Mouse (Mus musculus): Measurements from ENCODE around the gene Gm43638.
"Not testable (repeated sequence)": the region's sequence is repeated elsewhere in the genome, so short reads cannot be mapped to it uniquely, and the experiment has no call there.

Gm43638 gene

DNA sequence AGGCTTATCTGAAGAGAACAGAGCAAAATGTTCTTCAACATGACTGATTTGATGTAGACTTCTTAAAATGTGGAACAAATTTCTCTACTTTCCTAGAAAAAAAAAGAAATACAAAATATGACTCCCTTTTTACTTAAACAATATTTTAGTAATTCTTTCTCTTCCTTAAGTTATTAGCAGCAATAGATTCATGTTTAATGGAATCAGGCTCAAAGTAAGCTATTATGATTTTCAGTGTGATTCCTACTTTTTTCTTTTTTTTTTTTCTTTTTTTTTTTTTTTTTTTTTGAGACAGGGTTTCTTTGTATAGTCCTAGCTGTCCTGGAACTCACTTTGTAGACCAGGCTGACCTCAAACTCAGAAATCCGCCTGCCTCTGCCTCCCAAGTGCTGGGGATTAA is at the start of gene Gm43638:
Gene Gm43638 (minus strand): TSS at position 101 of the 400 bp plus-strand sequence.
- in situ Hi-C loops (cut with MboI, MseI), result not testable (repeated sequence)

DNA sequence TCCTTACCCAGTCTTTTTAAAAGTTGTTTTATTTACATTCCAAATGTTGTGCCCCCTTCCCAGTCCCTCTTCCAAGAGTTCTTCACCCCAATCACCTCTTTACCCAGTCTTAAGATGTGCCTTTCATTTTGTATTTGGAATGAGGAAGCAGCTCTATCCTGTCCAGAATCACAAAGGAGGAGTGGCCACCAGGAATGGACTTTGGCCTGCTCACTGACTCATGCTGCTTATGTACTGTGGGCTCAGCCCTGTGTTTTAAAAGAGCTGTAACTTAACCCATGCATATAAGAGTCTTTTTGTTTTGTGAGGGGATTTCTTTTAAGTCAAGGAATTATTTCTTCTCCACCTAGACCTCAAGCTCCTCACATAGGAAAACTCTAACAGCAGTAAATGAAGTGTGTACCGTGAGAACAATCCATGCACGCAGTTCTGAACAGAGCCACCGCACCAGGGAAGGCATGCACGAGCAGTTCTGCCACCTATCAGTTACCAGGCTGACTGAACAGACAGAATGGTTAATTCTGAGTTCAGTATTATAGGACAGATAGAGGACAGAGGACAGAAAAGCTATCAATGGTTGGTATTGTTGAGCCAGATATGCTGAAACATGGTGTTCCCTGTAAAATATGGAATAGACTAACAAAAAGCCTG is 49.5 kb upstream of the Gm43638 start:
- in situ Hi-C loops (cut with MboI, MseI), result no loop called here

DNA sequence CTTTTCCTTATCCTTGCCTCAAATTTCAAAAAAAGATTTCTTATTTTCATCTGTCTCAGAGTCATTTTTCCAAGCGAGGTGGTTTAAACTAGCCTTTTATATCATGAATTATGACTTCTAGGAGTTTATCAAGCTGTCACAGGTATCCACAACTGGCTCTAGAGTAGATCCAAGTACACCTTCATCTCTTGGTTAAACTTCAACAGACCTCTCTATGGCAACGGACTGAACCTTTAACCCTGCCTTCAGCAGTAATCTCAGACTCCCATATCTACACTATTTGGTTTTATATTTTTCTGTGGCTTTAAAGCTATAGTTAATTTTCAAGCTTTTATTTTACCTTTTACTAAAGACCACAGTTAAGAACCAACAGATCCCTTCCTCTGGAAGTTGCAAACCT is 45.7 kb upstream of the Gm43638 start:
- in situ Hi-C loops (cut with MboI, MseI), result no loop called here

DNA sequence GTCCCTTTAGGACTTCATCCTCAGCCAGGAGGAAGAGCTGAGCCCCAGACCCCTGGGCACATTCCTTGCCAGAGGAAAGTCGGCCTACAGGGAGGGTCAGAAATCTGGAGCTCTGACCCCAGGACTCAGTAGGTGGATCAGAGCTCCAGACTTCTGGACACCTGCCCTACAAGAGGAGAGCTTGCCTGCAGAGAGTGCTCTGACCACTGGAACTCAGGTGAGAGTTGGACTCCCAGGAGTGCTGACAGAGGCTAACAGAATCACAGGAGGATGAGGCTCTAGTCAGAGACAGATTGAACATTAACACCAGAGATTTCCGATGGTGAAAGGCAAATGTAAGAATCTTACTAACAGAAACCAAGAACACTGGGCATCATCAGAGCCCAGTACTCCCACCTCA is 37.0 kb upstream of the Gm43638 start:
- in situ Hi-C loops (cut with MboI, MseI), result not testable (repeated sequence)

DNA sequence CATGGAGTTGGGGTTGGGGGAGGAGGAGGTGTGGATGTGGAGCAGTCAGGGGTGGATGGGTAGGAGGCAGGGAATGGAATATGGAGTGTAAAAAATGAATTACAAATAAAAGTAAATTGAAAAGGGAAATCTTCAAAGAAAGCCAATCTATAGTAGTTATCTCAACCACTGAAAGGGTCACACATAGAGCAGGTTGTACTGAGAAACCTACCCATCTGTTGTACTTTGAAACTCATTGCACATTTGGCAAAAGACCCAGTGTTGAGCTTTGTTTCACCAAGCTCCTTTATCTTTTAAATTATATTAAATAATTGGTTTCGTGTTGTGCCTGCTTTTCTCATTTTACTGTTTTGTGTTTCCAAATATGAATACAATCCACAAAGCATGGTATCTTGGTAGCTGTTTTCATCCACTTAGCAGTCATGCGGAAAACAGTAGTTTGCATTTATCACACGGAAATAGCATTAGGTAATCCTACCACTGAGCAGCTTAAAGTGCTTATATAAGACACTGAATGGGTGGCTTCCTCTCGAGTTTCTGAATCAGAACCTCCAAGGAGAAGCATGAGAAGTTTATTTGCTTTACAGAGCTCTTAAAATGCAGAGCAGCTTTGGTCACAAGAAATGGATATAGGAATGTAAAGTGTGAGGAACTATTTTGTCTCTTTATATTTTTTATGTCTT is 19.3 kb upstream of the Gm43638 start:
- in situ Hi-C loops (cut with MboI, MseI), result no loop called here

DNA sequence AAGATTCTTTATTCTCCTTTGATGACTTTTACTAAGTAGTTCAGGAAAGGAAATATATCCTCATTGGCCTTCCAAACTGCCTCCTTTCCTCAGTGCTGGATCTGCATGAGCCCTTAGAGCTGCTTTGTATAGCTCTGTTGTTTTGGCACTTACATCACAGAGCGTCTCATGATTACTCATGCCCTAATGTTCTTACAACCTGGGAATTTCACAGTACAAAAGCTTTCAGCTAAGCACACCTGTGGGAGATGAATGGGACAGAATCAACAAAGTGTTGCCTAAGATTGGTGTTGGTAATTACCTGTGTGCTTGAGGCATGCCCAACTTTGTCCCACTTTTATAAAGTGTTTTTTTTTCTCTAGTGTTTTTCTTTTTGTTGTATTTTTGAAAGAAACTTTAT is 16.1 kb upstream of the Gm43638 start:
- in situ Hi-C loops (cut with MboI, MseI), result no loop called here

DNA sequence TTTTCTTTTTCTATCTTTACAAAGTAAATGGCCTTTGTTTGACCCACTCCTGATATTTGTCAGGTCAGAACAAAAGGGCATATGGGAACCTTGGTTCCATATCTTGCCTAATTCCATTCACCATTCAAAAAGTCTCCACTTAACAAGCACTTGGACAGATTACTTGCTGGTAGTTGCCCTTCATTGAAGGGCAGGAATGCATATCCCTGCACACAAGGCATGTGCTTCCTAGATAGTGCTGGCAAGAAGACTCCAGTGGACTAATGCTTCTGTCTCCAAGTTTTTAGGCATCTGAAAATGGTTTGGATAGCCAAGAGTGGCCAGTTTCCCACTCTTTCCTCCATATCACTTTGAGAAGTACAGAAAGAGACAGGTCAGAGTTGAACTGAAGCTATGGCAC is 12.7 kb upstream of the Gm43638 start:
- in situ Hi-C loops (cut with MboI, MseI), result no loop called here

DNA sequence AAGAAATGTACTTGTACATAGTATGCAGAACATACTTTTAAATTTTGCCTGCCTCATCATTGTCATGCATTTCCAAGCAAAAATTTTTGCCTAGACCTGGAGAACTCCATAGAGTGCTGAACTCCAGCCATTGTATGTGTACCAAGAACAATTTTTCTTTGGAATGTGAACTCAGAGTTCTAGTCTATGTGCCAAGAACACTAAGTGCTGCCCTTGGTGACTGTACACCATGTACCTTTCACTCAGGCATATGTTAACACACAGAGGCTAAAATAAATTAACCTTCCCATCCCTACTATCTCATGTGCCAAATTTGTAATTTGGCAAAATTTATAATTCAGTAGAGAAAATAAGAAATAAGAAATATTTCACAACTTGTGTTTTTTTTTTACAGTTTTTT is 12.3 kb upstream of the Gm43638 start:
- in situ Hi-C loops (cut with MboI, MseI), result no loop called here

DNA sequence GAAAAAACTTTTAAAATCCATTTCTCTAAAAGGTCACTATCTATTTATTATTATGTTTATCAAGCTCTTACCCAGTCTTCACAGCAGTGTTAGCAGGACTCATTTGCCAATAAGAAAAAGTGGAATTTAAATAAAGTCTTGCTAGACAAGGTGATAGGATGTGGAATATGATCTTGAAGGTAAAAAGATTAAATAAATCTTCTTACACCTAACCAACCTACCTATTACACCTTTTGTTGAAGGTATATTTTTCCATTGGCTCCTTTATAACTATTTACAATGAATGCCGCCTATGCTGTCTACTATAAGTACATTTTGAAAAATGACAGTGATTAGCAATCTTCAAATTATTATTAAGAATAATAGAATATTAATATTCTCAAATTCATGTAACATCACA is 4.2 kb upstream of the Gm43638 start, which contains the start of gene Ugt2a1:
Gene Ugt2a1 (minus strand): TSS at position 101 of the 400 bp plus-strand sequence.
- in situ Hi-C loops (cut with MboI, MseI), result no loop called here

DNA sequence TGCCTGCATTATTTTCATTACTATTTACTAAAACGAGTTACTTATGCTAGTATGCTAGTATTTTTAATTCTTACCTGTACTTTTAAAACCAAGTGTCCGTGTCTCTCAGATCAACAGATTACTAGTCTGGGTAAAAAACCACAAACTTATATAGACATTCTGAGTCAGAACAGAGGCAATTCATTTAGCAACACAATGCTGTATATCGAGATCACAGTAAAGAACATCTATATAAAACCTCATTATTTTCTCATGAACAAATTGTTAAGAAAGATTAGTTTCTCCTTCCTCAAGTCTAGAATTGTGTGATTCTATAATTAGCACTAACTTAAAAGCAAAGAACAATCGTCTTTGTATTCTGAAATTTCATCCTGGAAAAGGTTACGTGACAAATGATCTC is 4.4 kb downstream of the Gm43638 start, which contains the start of gene Ugt2a2:
Gene Ugt2a2 (minus strand): TSS at position 101 of the 400 bp plus-strand sequence.
- in situ Hi-C loops (cut with MboI, MseI), result no loop called here

DNA sequence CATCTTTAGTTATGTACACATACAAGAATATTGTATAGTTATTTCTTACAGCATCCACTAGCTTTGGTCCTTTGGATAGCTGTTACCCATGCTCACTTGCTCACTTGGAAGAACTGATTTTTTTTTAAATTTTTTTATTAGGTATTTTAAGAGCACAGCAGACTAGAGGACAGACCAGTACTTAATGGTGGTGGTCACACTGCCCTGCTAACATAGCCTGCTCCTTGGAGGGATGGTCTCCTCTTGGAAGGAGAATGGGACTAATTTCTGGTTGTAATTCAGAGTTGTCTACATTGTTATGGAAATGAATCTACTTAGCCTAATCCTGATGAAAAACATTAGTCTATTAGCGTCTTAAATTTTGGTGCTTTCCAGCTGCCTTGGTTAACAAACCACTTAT is 27.8 kb downstream of the Gm43638 start:
- in situ Hi-C loops (cut with MboI, MseI), result no loop called here

DNA sequence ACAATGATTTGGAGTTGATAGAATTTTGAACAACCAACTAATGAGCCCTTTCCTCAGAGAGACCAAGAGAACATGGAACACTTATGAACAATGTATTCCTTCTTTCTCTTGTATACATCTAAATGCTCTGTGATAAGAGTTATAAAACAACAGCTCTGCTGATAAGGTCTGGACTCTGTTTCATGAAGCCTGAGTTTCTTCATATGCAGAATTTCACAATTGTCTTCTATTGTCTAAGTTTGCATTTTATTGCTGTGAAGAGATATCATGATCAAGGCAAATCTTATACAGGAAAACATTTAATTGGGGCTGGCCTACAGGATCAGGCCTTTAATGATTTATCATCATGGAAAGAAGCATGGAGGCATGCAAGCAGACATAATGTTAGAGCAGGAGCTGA is 28.9 kb downstream of the Gm43638 start:
- in situ Hi-C loops (cut with MboI, MseI), result no loop called here

DNA sequence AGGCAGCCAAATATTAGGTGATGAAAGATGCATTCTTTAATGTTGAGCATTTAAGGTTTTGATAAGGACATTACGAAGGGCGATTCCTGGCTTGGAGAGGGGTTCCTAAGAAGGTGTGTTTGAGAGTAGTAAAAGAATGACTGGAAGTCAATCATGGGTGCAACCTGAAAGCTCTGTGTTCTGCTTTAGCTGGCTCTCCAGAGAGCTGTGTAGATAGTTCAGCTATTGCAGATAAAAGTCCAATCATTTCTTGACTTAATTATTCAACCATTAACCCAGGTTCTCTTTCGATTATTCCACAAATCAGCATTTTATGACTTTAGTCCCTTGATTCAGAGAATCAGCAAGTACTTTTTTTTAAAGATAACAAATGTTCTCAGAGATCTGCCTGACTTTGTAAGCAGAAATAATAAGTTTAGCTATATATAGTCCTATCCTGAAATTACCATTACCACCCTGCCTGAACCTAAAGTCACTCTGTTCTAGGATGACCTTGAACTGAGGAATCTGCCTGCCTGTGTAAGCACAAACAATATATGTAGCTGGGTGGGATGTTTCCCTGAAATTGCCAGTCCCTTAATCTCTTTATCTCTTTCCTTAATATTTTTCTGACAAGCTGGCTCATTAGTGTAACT is 30.3 kb downstream of the Gm43638 start:
- in situ Hi-C loops (cut with MboI, MseI), result no loop called here

DNA sequence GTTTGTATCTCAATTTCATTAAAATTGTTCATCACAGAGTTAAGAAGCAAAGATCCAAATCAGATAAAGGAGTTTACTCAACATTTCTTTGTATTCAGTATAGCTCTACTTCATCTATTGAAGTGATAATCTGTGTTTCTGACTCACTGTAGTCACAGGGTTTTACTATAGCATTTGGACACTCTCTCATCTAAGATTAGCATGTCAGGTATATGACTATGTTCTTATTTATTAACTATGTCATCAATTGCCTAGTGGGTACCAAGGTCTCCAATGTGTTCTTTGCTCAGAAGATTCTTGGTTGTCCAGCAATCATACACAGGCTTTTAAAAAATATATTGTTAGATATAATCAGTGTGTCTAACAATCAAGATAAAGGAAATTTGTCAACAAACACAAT is 31.1 kb downstream of the Gm43638 start:
- in situ Hi-C loops (cut with MboI, MseI), result no loop called here

DNA sequence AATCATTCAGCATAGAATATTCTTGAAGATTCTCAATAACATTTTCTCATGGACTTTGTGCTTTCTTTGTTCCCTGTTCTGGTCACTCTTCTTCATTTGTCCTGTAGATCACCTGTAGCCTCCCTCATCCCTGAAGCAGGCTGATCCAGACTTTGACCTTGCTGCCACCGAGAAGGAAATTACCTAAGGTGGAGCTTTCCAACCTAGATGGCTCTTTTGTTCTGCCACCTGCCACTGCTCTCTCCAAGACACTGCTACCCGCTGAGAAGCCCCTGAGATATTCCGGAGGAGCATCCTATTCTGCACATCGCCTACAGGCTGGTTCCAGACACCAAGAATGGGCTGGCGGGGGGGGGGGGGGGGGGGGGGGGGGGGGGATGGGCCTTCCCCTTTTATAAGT is 34.1 kb downstream of the Gm43638 start:
- in situ Hi-C loops (cut with MboI, MseI), result not testable (repeated sequence)

DNA sequence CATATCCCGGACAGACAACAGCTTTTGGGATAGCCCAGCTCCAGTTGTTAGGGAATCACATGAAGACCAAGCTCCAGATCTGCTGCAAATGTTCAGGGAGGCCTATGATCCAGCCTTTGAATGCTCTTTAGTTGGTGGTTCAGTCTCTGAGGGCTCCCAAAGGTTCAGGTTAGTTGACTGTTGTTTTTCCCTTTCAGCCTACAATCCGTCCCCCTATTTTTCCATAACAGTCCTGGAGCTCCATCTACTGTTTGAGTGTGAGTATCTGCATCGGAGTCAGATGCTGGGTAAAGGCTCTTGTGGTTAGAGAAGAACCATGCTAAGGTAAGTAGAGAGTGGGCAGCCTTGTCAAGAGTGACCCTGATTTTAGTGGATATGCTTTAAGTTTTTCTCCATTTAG is 50.3 kb downstream of the Gm43638 start:
- in situ Hi-C loops (cut with MboI, MseI), result no loop called here

DNA sequence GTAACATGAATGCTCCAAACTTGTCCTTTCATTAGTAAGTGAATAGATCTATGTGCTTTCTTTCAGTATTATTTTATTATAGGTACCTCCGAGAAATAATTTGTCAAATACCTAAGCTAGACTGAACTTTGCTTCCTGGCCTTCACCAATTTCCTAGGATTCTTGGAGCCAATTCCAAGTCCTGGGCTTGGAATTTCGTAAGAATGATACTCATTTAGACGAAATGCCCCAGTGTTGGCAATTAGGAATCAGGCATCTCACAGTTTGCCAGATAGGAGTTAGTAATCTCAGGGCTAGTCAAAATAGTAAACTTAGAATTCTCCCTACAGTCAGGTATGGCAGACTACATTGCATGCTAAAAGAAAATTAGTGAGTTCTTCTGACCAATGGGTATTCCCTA is 60.9 kb downstream of the Gm43638 start:
- in situ Hi-C loops (cut with MboI, MseI), result no loop called here

DNA sequence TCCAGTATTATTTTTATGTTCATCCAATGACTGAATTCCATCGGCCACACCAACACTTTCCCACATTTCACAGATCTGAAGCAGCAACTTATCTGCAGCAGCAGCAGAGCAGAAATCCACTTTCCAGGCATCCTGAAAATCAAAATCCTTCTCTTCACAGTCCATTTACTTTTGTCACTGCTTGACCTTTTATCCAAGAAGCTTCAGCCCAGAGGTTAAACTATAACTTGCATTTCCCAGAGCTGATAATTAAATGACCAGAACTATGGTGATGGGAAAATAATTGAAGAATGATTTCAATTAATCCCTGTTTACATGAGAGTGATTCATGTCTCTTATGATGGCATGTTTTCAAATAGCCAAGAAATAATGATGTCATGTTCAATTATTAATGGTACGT is 62.6 kb downstream of the Gm43638 start, which contains the start of gene Ugt2b38:
Gene Ugt2b38 (minus strand): TSS at position 163 of the 400 bp plus-strand sequence.
- in situ Hi-C loops (cut with MboI, MseI), result loop anchor here in 1 of 2 experiments (5.0 kb wide), 1 partner anchor 287 kb away; no protein-coding TSS in a partner anchor
